Mouse (Mus musculus): ENCODE data around the gene Tmem63b. TPM values are rescaled to one million over a fixed set of nuclear protein-coding genes. Genes with fewer than 3 reads are reported as not detected.
"Not testable (repeated sequence)": the region's sequence is repeated elsewhere in the genome, so short reads cannot be mapped to it uniquely, and the experiment has no call there.

The Tmem63b gene
- polyA plus RNA-seq, 1 experiment from 2014 or later: 88.2 TPM

DNA sequence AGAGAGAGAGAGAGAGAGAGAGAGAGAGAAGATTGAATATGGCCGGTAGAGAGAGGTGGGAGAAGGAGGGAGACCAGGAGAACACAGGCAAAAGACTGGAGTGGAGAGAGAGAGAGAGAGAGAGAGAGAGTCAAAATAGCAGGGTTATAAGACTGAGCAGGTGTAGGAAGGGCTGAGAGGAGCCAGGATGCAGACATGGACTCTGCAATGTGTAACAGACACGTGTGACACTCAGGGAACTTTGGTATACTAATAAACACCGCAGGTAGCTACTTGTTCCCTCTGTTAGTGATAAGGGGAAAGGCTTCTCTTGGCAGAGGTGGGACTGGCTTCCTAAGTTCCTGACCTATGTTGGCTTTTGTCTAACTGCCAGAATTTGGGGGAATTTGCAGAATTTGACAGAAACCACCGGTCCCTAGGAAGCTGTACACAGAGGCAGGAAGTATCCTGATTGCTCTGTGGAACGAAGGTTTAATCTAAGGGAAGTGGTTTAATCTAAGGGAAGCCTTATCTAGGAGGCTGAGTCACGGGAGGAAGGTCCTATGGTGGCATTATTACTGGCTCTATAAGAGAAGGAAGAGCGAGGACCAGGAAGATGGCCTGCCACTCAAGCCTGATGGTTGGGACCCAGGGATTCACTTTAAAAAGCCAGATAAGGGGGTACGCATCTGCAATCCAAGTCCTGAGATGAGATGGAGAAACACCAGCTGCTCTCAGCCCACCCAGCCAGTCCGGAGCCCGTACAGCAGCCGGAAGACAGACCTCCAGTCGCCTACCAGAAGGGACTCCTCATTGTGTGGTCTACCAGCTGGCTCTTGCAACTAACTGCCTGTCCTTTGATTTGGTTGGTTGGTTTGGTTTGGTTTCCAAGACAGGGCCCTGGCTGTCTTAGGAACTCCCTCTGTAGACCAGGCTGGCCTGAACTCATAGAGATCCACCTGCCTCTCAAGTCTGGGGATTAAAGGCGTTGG lies 57.5 kb downstream of the Tmem63b start:
- Histone ChIP-seq H3K4me3 (ENCODE audit: low read depth, low read length) (no peak overlapping the region), H3K9me3 (ENCODE audit: low read length) (no peaks in the 10 kb centered on the region), H3K27me3 (replicated peaks; ENCODE audit: insufficient read depth, low read length) (no peaks in the 10 kb centered on the region), H3K4me2 (replicated peaks; ENCODE audit: low read depth, low read length) (peak overlapping the region; percentile 59), H3K4me1 (ENCODE audit: insufficient read depth, low read depth, low read length) (no peaks in the 10 kb centered on the region; the same call in 1 of the 2 replicates), H3K9ac (replicated peaks; ENCODE audit: low read depth) (no peak overlapping the region), H3K27ac (ENCODE audit: low read length) (peak overlapping the region; percentile 45; the same call in 1 of the 2 replicates), H3K36me3 (ENCODE audit: insufficient read depth, low read length) (no peaks in the 10 kb centered on the region)
- peak; percentile 59 for ATAC-seq
- peak; percentile 70 for DNase-seq (ENCODE audit: low spot score)
- WGBS: 41% methylated on average over 13 of the region's 13 CpGs
- no peak for TF ChIP-seq EP300 (IDR thresholded peaks at IDR 0.05)
- TF ChIP-seq CTCF (IDR thresholded peaks at IDR 0.05): no peak

DNA sequence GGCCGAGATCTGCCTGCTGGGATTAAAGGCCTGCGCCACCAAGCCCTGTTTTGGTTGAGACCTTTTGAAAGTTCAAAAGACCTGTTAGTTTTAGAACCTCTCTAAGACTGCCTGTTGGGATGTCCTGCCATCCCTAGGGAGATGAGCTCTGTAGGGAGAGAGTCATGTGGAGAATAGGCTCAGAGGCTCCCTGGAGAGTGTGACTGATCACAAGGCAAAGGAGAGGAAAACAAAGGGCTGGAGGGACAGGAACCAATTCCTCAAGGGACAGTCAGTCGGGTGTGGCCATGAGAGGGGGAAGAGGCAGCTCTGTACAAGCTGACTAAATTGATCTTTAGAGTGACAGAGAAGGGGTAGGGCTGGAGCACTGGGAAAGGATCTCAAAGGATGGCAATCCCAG lies 58.5 kb downstream of the Tmem63b start:
- Histone ChIP-seq H3K27ac (ENCODE audit: low read length) (no peak overlapping the region), H3K9ac (replicated peaks; ENCODE audit: low read depth) (no peak overlapping the region), H3K9me3 (ENCODE audit: low read length) (no peaks in the 10 kb centered on the region), H3K4me3 (ENCODE audit: low read depth, low read length) (no peak overlapping the region), H3K4me2 (replicated peaks; ENCODE audit: low read depth, low read length) (no peak overlapping the region), H3K36me3 (ENCODE audit: insufficient read depth, low read length) (no peaks in the 10 kb centered on the region), H3K4me1 (ENCODE audit: insufficient read depth, low read depth, low read length) (no peaks in the 10 kb centered on the region; the same call in 1 of the 2 replicates), H3K27me3 (replicated peaks; ENCODE audit: insufficient read depth, low read length) (no peaks in the 10 kb centered on the region)
- 44% methylated on average over 3 of the region's 3 CpGs for WGBS
- DNase-seq (ENCODE audit: low spot score) (no peak), ATAC-seq (no peak)
- no peak for TF ChIP-seq CTCF (IDR thresholded peaks at IDR 0.05)
- TF ChIP-seq EP300 (IDR thresholded peaks at IDR 0.05): no peak

DNA sequence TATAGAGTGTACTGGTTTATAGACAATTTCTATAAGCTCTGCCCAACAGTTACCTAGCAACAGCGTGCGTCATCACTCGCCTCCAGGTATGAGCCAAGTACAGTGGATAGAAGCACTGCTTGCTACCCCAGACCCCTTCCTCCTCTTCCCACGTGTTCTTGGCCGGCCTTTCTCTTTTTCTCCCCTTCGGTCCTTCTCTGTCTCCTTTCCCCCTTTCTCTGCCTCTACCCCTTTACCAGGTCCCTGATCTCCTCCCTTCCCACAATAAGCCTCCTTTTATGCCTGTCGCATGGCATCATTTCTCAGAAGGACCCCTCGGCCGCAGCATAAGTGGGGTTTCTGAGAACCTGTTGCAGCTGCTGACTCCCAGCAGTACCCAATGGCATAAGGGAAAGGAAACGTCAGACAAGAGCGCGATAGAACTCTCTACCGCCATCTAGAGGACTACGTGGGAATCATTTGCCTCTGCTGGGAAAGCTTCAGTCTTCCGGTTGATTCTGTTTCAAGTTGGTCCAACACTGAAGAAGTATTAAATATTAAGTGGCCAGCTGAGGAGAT lies 60.0 kb downstream of the Tmem63b start:
- Histone ChIP-seq H3K36me3 (ENCODE audit: insufficient read depth, low read length) (no peaks in the 10 kb centered on the region), H3K27ac (ENCODE audit: low read length) (no peak overlapping the region), H3K4me1 (ENCODE audit: insufficient read depth, low read depth, low read length) (no peaks in the 10 kb centered on the region; the same call in 1 of the 2 replicates), H3K4me3 (ENCODE audit: low read depth, low read length) (no peak overlapping the region), H3K27me3 (replicated peaks; ENCODE audit: insufficient read depth, low read length) (no peaks in the 10 kb centered on the region), H3K9ac (replicated peaks; ENCODE audit: low read depth) (no peak overlapping the region), H3K9me3 (ENCODE audit: low read length) (no peaks in the 10 kb centered on the region), H3K4me2 (replicated peaks; ENCODE audit: low read depth, low read length) (peak overlapping the region; percentile 25; the same call in 1 of the 2 replicates)
- 25% methylated on average over 15 of the region's 15 CpGs for WGBS
- DNase-seq (ENCODE audit: low spot score) (peak; percentile 93), ATAC-seq (peak; percentile 39)
- TF ChIP-seq CTCF (IDR thresholded peaks at IDR 0.05) (peak; percentile 96), EP300 (IDR thresholded peaks at IDR 0.05) (no peak)

DNA sequence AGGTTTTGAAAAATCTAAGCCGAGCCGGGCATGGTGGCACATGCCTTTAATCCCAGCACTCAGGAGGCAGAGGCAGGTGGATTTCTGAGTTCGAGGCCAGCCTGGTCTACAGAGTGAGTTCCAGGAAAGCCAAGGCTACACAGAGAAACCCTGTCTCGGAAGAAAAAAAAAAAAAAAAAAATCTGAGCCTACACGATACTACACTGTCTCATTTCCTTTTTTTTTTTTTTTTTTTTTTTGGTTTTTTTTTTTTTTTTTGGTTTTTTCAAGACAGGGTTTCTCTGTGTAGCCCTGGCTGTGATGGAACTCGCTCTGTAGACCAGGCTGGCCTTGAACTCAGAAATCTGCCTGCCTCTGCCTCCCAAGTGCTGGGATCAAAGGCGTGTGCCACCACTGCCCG lies 63.3 kb downstream of the Tmem63b start:
- H3K4me1 ChIP-seq (ENCODE audit: insufficient read depth, low read depth, low read length); H3K36me3 ChIP-seq (ENCODE audit: insufficient read depth, low read length); H3K9ac ChIP-seq (replicated peaks; ENCODE audit: low read depth); H3K4me2 ChIP-seq (replicated peaks; ENCODE audit: low read depth, low read length); H3K9me3 ChIP-seq (ENCODE audit: low read length); H3K4me3 ChIP-seq (ENCODE audit: low read depth, low read length); H3K27ac ChIP-seq (ENCODE audit: low read length); ATAC-seq; H3K27me3 ChIP-seq (replicated peaks; ENCODE audit: insufficient read depth, low read length); DNase-seq (ENCODE audit: low spot score): not testable (repeated sequence)
- 91% methylated on average over 8 of the region's 8 CpGs for WGBS

DNA sequence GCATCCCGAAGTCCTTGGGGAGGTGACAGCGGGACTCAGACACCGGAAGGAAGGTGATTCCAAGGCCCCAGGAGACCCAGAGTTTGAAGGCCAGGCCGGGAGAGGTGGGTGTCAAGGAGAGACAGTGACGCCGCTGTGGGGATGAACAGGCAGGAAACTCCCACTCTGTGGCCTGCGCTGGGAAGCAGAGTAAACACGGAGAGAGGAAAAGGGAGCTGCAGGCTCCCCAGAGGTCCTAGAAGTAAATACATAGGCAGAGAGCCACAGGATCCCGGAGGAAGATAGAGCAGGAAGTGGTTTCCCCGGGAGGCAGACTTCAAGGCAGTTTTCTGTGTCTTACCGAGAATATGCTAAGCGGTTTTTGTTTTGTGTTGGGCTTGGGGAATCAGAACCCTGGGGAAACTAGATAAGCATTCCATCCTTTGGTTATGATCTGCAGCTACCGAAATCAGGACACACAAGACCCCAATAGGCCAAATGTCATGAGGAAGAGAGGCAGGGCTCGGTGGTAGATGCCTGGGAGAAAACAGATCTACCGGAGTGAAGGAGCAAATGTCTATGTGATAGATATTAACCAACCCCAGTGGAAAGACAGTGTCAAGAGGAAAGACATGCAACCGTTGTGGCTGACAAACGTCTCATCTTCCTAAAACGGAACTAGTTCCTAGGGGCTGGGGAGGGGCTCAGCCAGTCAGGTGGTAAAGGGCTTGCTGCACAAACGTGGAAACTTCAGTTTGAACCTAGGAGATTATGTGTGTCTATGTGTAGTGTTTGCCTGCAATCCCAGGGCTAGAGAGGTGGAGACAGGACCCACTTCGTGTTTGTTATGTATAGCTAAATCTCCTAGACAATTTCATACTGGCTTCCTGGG lies 67.1 kb downstream of the Tmem63b start:
- H3K36me3 ChIP-seq (ENCODE audit: insufficient read depth, low read length): no peaks in the 10 kb centered on the region
- H3K4me1 ChIP-seq (ENCODE audit: insufficient read depth, low read depth, low read length): no peaks in the 10 kb centered on the region; the same call in 1 of the 2 replicates
- H3K4me3 ChIP-seq (ENCODE audit: low read depth, low read length): no peak overlapping the region
- H3K9ac ChIP-seq (replicated peaks; ENCODE audit: low read depth): 0 out of 2 replicates have a peak overlapping the region, but pooled peaks have one; percentile 3
- H3K27ac ChIP-seq (ENCODE audit: low read length): peak overlapping the region; percentile 55
- peak overlapping the region; percentile 32 for H3K4me2 ChIP-seq (replicated peaks; ENCODE audit: low read depth, low read length)
- H3K27me3 ChIP-seq (replicated peaks; ENCODE audit: insufficient read depth, low read length): no peaks in the 10 kb centered on the region
- ATAC-seq: peak; percentile 80
- 20% methylated on average over 20 of the region's 20 CpGs for WGBS
- H3K9me3 ChIP-seq (ENCODE audit: low read length): no peaks in the 10 kb centered on the region
- DNase-seq (ENCODE audit: low spot score): peak; percentile 48
- no peak for TF ChIP-seq CTCF (IDR thresholded peaks at IDR 0.05)
- TF ChIP-seq EP300 (IDR thresholded peaks at IDR 0.05): no peak; the same call in 1 of the 2 replicates

All from lung, postnatal 0 days (tissue).